Mouse (Mus musculus) layer of hippocampus, postnatal 14 days (tissue): ENCODE results near the gene Wdr92. TPM values are rescaled to one million over a fixed set of nuclear protein-coding genes. Genes with fewer than 3 reads are reported as not detected.
A peak's percentile ranks its signal among the peaks of the same experiment; 100 is the strongest.

Experiments
- DNase-seq, 2 experiments: peaks; one replicate each; pipeline ENCODE4 v3.0.0; 2021 to 2022; ENCODE audit warnings: low spot score in 2 of 2, mixed read lengths in 1 of 2
- long read RNA-seq, 2 experiments: library from polyadenylated mRNA; stranded (forward); transcript quantifications; one replicate each; pipeline ENCODE4 v2.0.0; 2021
- total RNA-seq, 2 experiments: library from RNA; stranded (reverse); gene quantifications; 2 replicates each; pipeline ENCODE4 v1.2.3; 2021

The Wdr92 gene
- 1 to 10 TPM; 6.7 to 9.2 TPM for total RNA-seq
- long read RNA-seq, experiment 1, transcript Wdr92-201 (8 exons, 2,002 nt), result major isoform, 9 of 18 reads
- long read RNA-seq, experiment 1, partial matches to known transcripts, result 0 of 18 reads
- long read RNA-seq, experiment 1, other reads (novel, unspliced or antisense), result 9 of 18 reads
- long read RNA-seq, experiment 2, transcript Wdr92-201 (8 exons, 2,002 nt), result major isoform, 19 of 91 reads
- long read RNA-seq, experiment 2, partial matches to known transcripts, result 0 of 91 reads
- long read RNA-seq, experiment 2, other reads (novel, unspliced or antisense), result 72 of 91 reads

GRCm38 (mm10) chr11:17181807-17182206, at the start of gene Wdr92:
Gene Wdr92, plus strand, starts transcription at chr11:17182107.
- DNase-seq, result no peak

GRCm38 (mm10) chr11:17135638-17136037, 46.3 kb upstream of the Wdr92 start:
- DNase-seq, result no peak

GRCm38 (mm10) chr11:17138306-17139033, 43.4 kb upstream of the Wdr92 start:
- DNase-seq, result no peak

- peak; percentile 93 to 96 for DNase-seq
Measured at GRCm38 (mm10) chr11:17158858-17159737, 22.8 kb upstream of the Wdr92 start, which contains the start of gene Ppp3r1. Gene Ppp3r1, plus strand, starts transcription at chr11:17159263.

GRCm38 (mm10) chr11:17159738-17160241, 22.1 kb upstream of the Wdr92 start:
- DNase-seq, result peak; percentile 58 to 68

- DNase-seq, result peak; percentile 49 to 70
Measured at GRCm38 (mm10) chr11:17160242-17160641, 21.7 kb upstream of the Wdr92 start.

GRCm38 (mm10) chr11:17163956-17164355, 18.0 kb upstream of the Wdr92 start:
- DNase-seq, result no peak

GRCm38 (mm10) chr11:17166627-17167026, 15.3 kb upstream of the Wdr92 start:
- DNase-seq, result no peak

GRCm38 (mm10) chr11:17169262-17169661, 12.6 kb upstream of the Wdr92 start:
- DNase-seq, result no peak

- no peak for DNase-seq
Measured at GRCm38 (mm10) chr11:17170938-17171729, 10.8 kb upstream of the Wdr92 start.

- DNase-seq, result no peak
Measured at GRCm38 (mm10) chr11:17172300-17172699, 9.6 kb upstream of the Wdr92 start.

- no peak for DNase-seq
Measured at GRCm38 (mm10) chr11:17176638-17177037, 5.3 kb upstream of the Wdr92 start.

- DNase-seq, result no peak
Measured at GRCm38 (mm10) chr11:17180753-17181152, 1.2 kb upstream of the Wdr92 start.

- no peak for DNase-seq
Measured at GRCm38 (mm10) chr11:17183165-17183564, 1.3 kb downstream of the Wdr92 start.

GRCm38 (mm10) chr11:17187649-17188048, 5.7 kb downstream of the Wdr92 start:
- DNase-seq, result no peak

- DNase-seq, result no peak
Measured at GRCm38 (mm10) chr11:17188786-17189185, 6.9 kb downstream of the Wdr92 start.

GRCm38 (mm10) chr11:17192151-17192844, 10.4 kb downstream of the Wdr92 start:
- DNase-seq, result no peak

GRCm38 (mm10) chr11:17199170-17199569, 17.3 kb downstream of the Wdr92 start:
- no peak for DNase-seq

- DNase-seq, result no peak
Measured at GRCm38 (mm10) chr11:17199840-17200501, 18.1 kb downstream of the Wdr92 start.
